9 mouse cellular contexts compared by ENCODE assay signal in the genomic region with DNA sequence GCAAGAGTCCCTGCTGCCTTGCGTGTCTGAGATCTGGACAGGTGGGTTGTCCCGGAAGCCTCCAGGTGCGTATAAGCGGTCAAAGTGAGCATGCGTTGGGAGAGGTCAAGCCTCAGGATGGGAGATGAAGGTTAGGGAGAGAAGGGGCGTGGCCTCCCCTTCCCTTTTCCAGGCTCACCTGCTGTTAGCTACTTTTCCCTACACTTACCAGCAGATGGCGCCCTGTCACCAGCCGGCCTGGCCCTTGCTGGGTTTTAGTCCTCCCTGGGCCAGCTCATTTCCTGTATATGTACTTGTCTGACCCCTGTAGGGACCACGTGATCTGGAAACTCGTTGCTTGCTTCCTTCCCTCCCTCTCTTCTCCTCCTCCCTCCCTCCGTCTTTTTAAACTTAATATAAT. TPM values are rescaled to one million over a fixed set of nuclear protein-coding genes. Genes with fewer than 3 reads are reported as not detected.
A peak's percentile ranks its signal among the peaks of the same experiment; 100 is the strongest.
DNase-seq lines count a peak whose midpoint lies in the region; ATAC-seq and TF ChIP-seq lines count a peak whose summit lies in the region.
"Had no signal": no experiment of that assay in that cellular context is flagged by ENCODE, and none has a peak within 500 bp of the region (broad histone marks: within the 10 kb centered on the region; RNA-seq: fewer than 3 reads in every experiment).

No protein-coding gene starts in this region.

- no peaks in the 10 kb centered on the region for H3K79me2 ChIP-seq in CH12.LX (replicated peaks; ENCODE audit: control insufficient read depth, extremely low read depth, insufficient read depth, poor library complexity, severe bottlenecking)

- TF ChIP-seq EP300 in CH12.LX (IDR thresholded peaks at IDR 0.05; ENCODE audit: low read length), result 0 out of 2 replicates have a peak, but pooled peaks have one; percentile 22
- TF ChIP-seq EP300 in heart, postnatal 0 days (IDR thresholded peaks at IDR 0.05; ENCODE audit: low read depth), result no peak
- no peak; the same call in 1 of the 2 replicates for TF ChIP-seq EP300 in liver, postnatal 0 days (IDR thresholded peaks at IDR 0.05; ENCODE audit: low read depth)

- peak; percentile 72 for ATAC-seq in forebrain, embryonic 12.5 days (ENCODE audit: low FRiP score)
- ATAC-seq in heart, postnatal 0 days (ENCODE audit: insufficient read depth, low read depth), result peak; percentile 79
- ATAC-seq in liver, postnatal 0 days, result peak; percentile 77

- peak; percentile 83 for TF ChIP-seq RAD21 in CH12.LX (IDR thresholded peaks at IDR 0.05; ENCODE audit: low read depth, low read length)

- in situ Hi-C loops in CH12.LX (cut with MboI; ENCODE audit: low pct_ligation_motif_present, low pct_unique_long_range_greater_than_20kb, low sequenced_read_pairs), result no loop called here

- peak; percentile 83 for DNase-seq in CH12.LX (ENCODE audit: extremely low read depth)
- peak; percentile 77 for DNase-seq in c-Kit-positive CD71-positive TER-119-negative erythroid progenitor cells, embryonic 14.5 days (ENCODE audit: low read depth)
- DNase-seq in heart, postnatal 0 days (ENCODE audit: low spot score), result peak; percentile 88
- DNase-seq in kidney, postnatal 36 days, result peak; percentile 80 to 89
- DNase-seq in liver, postnatal 0 days, result peak; percentile 90
- DNase-seq in thymus, adult 18-20 months, result peak; percentile 41 to 63

- no peaks in the 10 kb centered on the region for H3K4me1 ChIP-seq in CH12.LX (ENCODE audit: control insufficient read depth in 1 of 2, insufficient read depth in 2 of 2)
- H3K4me1 ChIP-seq in forebrain, embryonic 12.5 days, result peaks cover 22% of the 10 kb centered on the region
- H3K4me1 ChIP-seq in heart, postnatal 0 days (ENCODE audit: control insufficient read depth, insufficient read depth), result peaks cover 8% of the 10 kb centered on the region
- peaks cover 18% of the 10 kb centered on the region for H3K4me1 ChIP-seq in liver, postnatal 0 days (ENCODE audit: insufficient read depth)
- H3K4me1 ChIP-seq in olfactory bulb, adult 2 months (ENCODE audit: control insufficient read depth, insufficient read depth, low read length), result peaks cover 6% of the 10 kb centered on the region

- no peak for TF ChIP-seq POLR2A in CH12.LX (IDR thresholded peaks at IDR 0.05; ENCODE audit: low read depth, low read length)
- TF ChIP-seq POLR2A in olfactory bulb, adult 2 months (IDR thresholded peaks at IDR 0.05; ENCODE audit: insufficient read depth, low read depth, low read length), result no peak

- dilution Hi-C loops in CH12.LX (cut with MboI; ENCODE audit: extremely low pct_ligation_motif_present, extremely low pct_unique_long_range_greater_than_20kb, low sequenced_read_pairs), result no loop called here

- no peak overlapping the region for H3K4me3 ChIP-seq in CH12.LX (replicated peaks in 1 of 3; ENCODE audit: low read depth in 2 of 3, low read length in 2 of 3, poor library complexity in 1 of 3)
- H3K4me3 ChIP-seq in forebrain, embryonic 12.5 days (replicated peaks), result no peak overlapping the region
- no peak overlapping the region for H3K4me3 ChIP-seq in heart, postnatal 0 days (ENCODE audit: low read depth, low read length)
- 0 out of 2 replicates have a peak overlapping the region, but pooled peaks have one; percentile 6 for H3K4me3 ChIP-seq in liver, postnatal 0 days (ENCODE audit: low read depth, low read length)
- H3K4me3 ChIP-seq in olfactory bulb, adult 2 months (ENCODE audit: insufficient read depth, low read depth, low read length), result no peak overlapping the region
- H3K4me3 ChIP-seq: limb, embryonic 12.5 days had no signal

- H3K9me3 ChIP-seq in CH12.LX (replicated peaks; ENCODE audit: low read length), result no peaks in the 10 kb centered on the region
- no peaks in the 10 kb centered on the region for H3K9me3 ChIP-seq in forebrain, embryonic 12.5 days
- no peaks in the 10 kb centered on the region for H3K9me3 ChIP-seq in heart, postnatal 0 days (replicated peaks; ENCODE audit: control insufficient read depth, low read length)
- H3K9me3 ChIP-seq in liver, postnatal 0 days (ENCODE audit: low read length), result no peaks in the 10 kb centered on the region
- H3K9me3 ChIP-seq: limb, embryonic 12.5 days had no signal

- WGBS in forebrain, embryonic 12.5 days, result 8% methylated on average over 11 of the region's 11 CpGs
- 17% methylated on average over 11 of the region's 11 CpGs for WGBS in heart, postnatal 0 days
- 5% methylated on average over 11 of the region's 11 CpGs for WGBS in liver, postnatal 0 days (ENCODE audit: insufficient replicate concordance)
- 16% methylated on average over 11 of the region's 11 CpGs for WGBS in olfactory bulb, adult 2 months

- no peak overlapping the region for H3K9ac ChIP-seq in CH12.LX (ENCODE audit: insufficient read depth, low read depth)
- no peak overlapping the region for H3K9ac ChIP-seq in forebrain, embryonic 12.5 days
- no peak overlapping the region for H3K9ac ChIP-seq in heart, postnatal 0 days (replicated peaks; ENCODE audit: low read depth, low read length)
- peak overlapping the region; percentile 34; the same call in 1 of the 2 replicates for H3K9ac ChIP-seq in liver, postnatal 0 days (replicated peaks)
- H3K9ac ChIP-seq: limb, embryonic 12.5 days had no signal

- no peak overlapping the region for H3K27ac ChIP-seq in CH12.LX (ENCODE audit: insufficient read depth, low read depth)
- H3K27ac ChIP-seq in forebrain, embryonic 12.5 days, result no peak overlapping the region
- no peak overlapping the region for H3K27ac ChIP-seq in heart, postnatal 0 days (ENCODE audit: low read depth)
- H3K27ac ChIP-seq in liver, postnatal 0 days (ENCODE audit: low read depth), result peak overlapping the region; percentile 62
- no peak overlapping the region for H3K27ac ChIP-seq in olfactory bulb, adult 2 months (ENCODE audit: insufficient read depth, low read depth, low read length)
- H3K27ac ChIP-seq: limb, embryonic 12.5 days had no signal

- peak; percentile 67 to 91 for TF ChIP-seq CTCF in CH12.LX (conservative IDR thresholded peaks at IDR 0.05 in 1 of 2, IDR thresholded peaks at IDR 0.05 in 1 of 2; ENCODE audit: low read depth in 2 of 2, low read length in 2 of 2)
- TF ChIP-seq CTCF in heart, postnatal 0 days (IDR thresholded peaks at IDR 0.05; ENCODE audit: low read depth), result peak; percentile 92
- peak; percentile 99 for TF ChIP-seq CTCF in liver, postnatal 0 days (IDR thresholded peaks at IDR 0.05; ENCODE audit: low read depth)
- TF ChIP-seq CTCF in olfactory bulb, adult 2 months (IDR thresholded peaks at IDR 0.05; ENCODE audit: insufficient read depth, low read depth, low read length), result peak; percentile 88

- no peak overlapping the region for H3K4me2 ChIP-seq in CH12.LX (ENCODE audit: insufficient read depth, low read depth, poor library complexity, severe bottlenecking)
- H3K4me2 ChIP-seq in forebrain, embryonic 12.5 days, result no peak overlapping the region
- H3K4me2 ChIP-seq in heart, postnatal 0 days (ENCODE audit: low read depth, low read length), result no peak overlapping the region
- H3K4me2 ChIP-seq in liver, postnatal 0 days (ENCODE audit: low read depth, low read length), result peak overlapping the region; percentile 64
- H3K4me2 ChIP-seq: limb, embryonic 12.5 days had no signal

- no peaks in the 10 kb centered on the region for H3K27me3 ChIP-seq in CH12.LX (replicated peaks)
- no peaks in the 10 kb centered on the region for H3K27me3 ChIP-seq in forebrain, embryonic 12.5 days
- H3K27me3 ChIP-seq in heart, postnatal 0 days (ENCODE audit: control insufficient read depth, insufficient read depth, low read length), result no peaks in the 10 kb centered on the region
- H3K27me3 ChIP-seq in liver, postnatal 0 days (ENCODE audit: insufficient read depth, low read length), result no peaks in the 10 kb centered on the region
- H3K27me3 ChIP-seq: limb, embryonic 12.5 days had no signal

- H3K36me3 ChIP-seq in CH12.LX (replicated peaks in 1 of 2; ENCODE audit: control insufficient read depth in 1 of 2, insufficient read depth in 1 of 2, low read length in 1 of 2), result peaks cover 0 to 43% of the 10 kb centered on the region in 2 experiments
- H3K36me3 ChIP-seq in forebrain, embryonic 12.5 days (replicated peaks), result no peaks in the 10 kb centered on the region
- H3K36me3 ChIP-seq in heart, postnatal 0 days (replicated peaks; ENCODE audit: control insufficient read depth, insufficient read depth, low read length), result no peaks in the 10 kb centered on the region
- no peaks in the 10 kb centered on the region for H3K36me3 ChIP-seq in liver, postnatal 0 days (replicated peaks; ENCODE audit: insufficient read depth, low read length)
- H3K36me3 ChIP-seq: limb, embryonic 12.5 days had no signal

TF ChIP-seq in CH12.LX, 34 proteins besides CTCF, POLR2A, EP300 and RAD21 (continues in another document):
- TF ChIP-seq SIN3A (IDR thresholded peaks at IDR 0.05; ENCODE audit: low read length), result 0 out of 2 replicates have a peak, but pooled peaks have one; percentile 45
- TF ChIP-seq TBP (conservative IDR thresholded peaks at IDR 0.05; ENCODE audit: low read depth, low read length), result no peak
- TF ChIP-seq ETS1 (conservative IDR thresholded peaks at IDR 0.05; ENCODE audit: low read depth, low read length), result no peak
- peak; percentile 41; the same call in 1 of the 2 replicates for TF ChIP-seq MEF2A (IDR thresholded peaks at IDR 0.05; ENCODE audit: borderline replicate concordance, low read depth, low read length)
- TF ChIP-seq UBTF (IDR thresholded peaks at IDR 0.05; ENCODE audit: low read depth, low read length), result no peak
- TF ChIP-seq NRF1 (IDR thresholded peaks at IDR 0.05; ENCODE audit: low read depth, low read length), result peak; percentile 38; the same call in 1 of the 2 replicates

RNA-seq across cellular contexts. Expression of a gene that starts 16.4 kb away (rescaled TPM):
- total RNA-seq in CH12.LX (2012; rRNA removed) (8.0 and 8.2 TPM in 2 replicates), CH12.LX (2014; rRNA removed) (9.9 and 11.2 TPM in 2 replicates)
- polyA plus RNA-seq in CH12.LX (2012; ENCODE audit: insufficient read length, low read depth), result 12.2 and 13.7 TPM in 2 replicates
- polyA plus RNA-seq in forebrain, embryonic 12.5 days (2016; fragmentation: Nextera tagmentation; extraction: Ambion mirVana), result 14.4 and 15.7 TPM in 2 replicates
- total RNA-seq in heart, postnatal 0 days (2014; rRNA removed; ENCODE audit: low replicate concordance), result 13.9 and 15.2 TPM in 2 replicates
- 12.9 and 13.9 TPM in 2 replicates for polyA plus RNA-seq in heart, postnatal 0 days (2015; fragmentation: Nextera tagmentation; extraction: Ambion mirVana)
- polyA plus RNA-seq in liver, postnatal 0 days (2015; fragmentation: Nextera tagmentation; extraction: Ambion mirVana), result 3.0 TPM in 2 replicates
- polyA plus RNA-seq in olfactory bulb, adult 2 months (2012; ENCODE audit: insufficient read depth, insufficient read length, low replicate concordance, missing spikeins), result not detected in 2 replicates

RNA-seq across cellular contexts. Expression of a gene that starts 39.6 kb away (rescaled TPM):
- total RNA-seq in CH12.LX (2012; rRNA removed) (12.8 and 16.4 TPM in 2 replicates), CH12.LX (2014; rRNA removed) (5.5 and 7.5 TPM in 2 replicates)
- 65.5 and 73.2 TPM in 2 replicates for polyA plus RNA-seq in CH12.LX (2012; ENCODE audit: insufficient read length, low read depth)
- 87.6 and 88.3 TPM in 2 replicates for polyA plus RNA-seq in forebrain, embryonic 12.5 days (2016; fragmentation: Nextera tagmentation; extraction: Ambion mirVana)
- total RNA-seq in heart, postnatal 0 days (2014; rRNA removed; ENCODE audit: low replicate concordance), result 14.7 and 24.4 TPM in 2 replicates
- polyA plus RNA-seq in heart, postnatal 0 days (2015; fragmentation: Nextera tagmentation; extraction: Ambion mirVana), result 38.7 and 40.0 TPM in 2 replicates
- 43.6 and 46.4 TPM in 2 replicates for polyA plus RNA-seq in liver, postnatal 0 days (2015; fragmentation: Nextera tagmentation; extraction: Ambion mirVana)
- 105 TPM in 1 of 2 replicates, not detected in the other for polyA plus RNA-seq in olfactory bulb, adult 2 months (2012; ENCODE audit: insufficient read depth, insufficient read length, low replicate concordance, missing spikeins)
